Mouse (Mus musculus) bone marrow macrophage, adult 2 months (primary cell): Measurements from ENCODE around the gene Mill2.

Source experiments
- CTCF ChIP-seq: IDR thresholded peaks from 2 replicates; pipeline ENCODE4 v1.5.1; 2012; ENCODE audit warnings: low read depth, mild to moderate bottlenecking, low read length, moderate library complexity
- POLR2A ChIP-seq: IDR thresholded peaks from 2 replicates; pipeline ENCODE4 v1.6.1; 2012; ENCODE audit warnings: mild to moderate bottlenecking, low read depth, low read length, borderline replicate concordance

- TF ChIP-seq POLR2A = no peak
- no peak for TF ChIP-seq CTCF
Observed at GRCm38 (mm10) chr7:18841174-18841567, 1.4 kb downstream of the Mill2 start.
